Mouse (Mus musculus) embryonic facial prominence, embryonic 13.5 days (tissue): ENCODE measurements around the gene Bicc1. TPM values are rescaled to one million over a fixed set of nuclear protein-coding genes. Genes with fewer than 3 reads are reported as not detected.

Experiments
- ATAC-seq: fragments of 200-750 bp; cut with Nextera tagmentation; 2 replicates; pipeline ENCODE4 v1.8.0; 2017; ENCODE audit warnings: low read depth; ENCODE audit not compliant: insufficient number of reproducible peaks, insufficient read depth, low FRiP score, low TSS enrichment
- H3K27ac ChIP-seq: fragments of 300-500 bp; sonication (generic); 2 replicates; pipeline ENCODE4 v1.5.1; 2015; ENCODE audit warnings: moderate library complexity, mild to moderate bottlenecking, inconsistent platforms
- H3K27me3 ChIP-seq: fragments of 300-500 bp; sonication (generic); 2 replicates; pipeline ENCODE4 v1.6.1; 2015; ENCODE audit warnings: mild to moderate bottlenecking, inconsistent platforms
- H3K36me3 ChIP-seq: fragments of 300-500 bp; sonication (generic); 2 replicates; pipeline ENCODE4 v1.6.1; 2015; ENCODE audit warnings: mild to moderate bottlenecking, inconsistent platforms
- H3K4me1 ChIP-seq: fragments of 300-500 bp; sonication (generic); 2 replicates; pipeline ENCODE4 v1.6.1; 2015; ENCODE audit warnings: inconsistent platforms
- H3K4me2 ChIP-seq: fragments of 300-500 bp; sonication (generic); 2 replicates; pipeline ENCODE4 v1.6.1; 2015; ENCODE audit warnings: moderate library complexity, mild to moderate bottlenecking, inconsistent platforms
- H3K4me3 ChIP-seq: fragments of 300-500 bp; sonication (generic); 2 replicates; pipeline ENCODE4 v1.5.1; 2015; ENCODE audit warnings: mild to moderate bottlenecking, inconsistent platforms
- H3K9ac ChIP-seq: fragments of 300-500 bp; sonication (generic); 2 replicates; pipeline ENCODE4 v1.6.1; 2015; ENCODE audit warnings: mild to moderate bottlenecking, inconsistent platforms
- H3K9me3 ChIP-seq: fragments of 300-500 bp; sonication (generic); 2 replicates; pipeline ENCODE4 v1.6.1; 2016; ENCODE audit warnings: inconsistent platforms
- WGBS: fragments of 180-500 bp; shearing (Covaris S2); methylation state at CpG from one replicate; pipeline ENCODE4 v1.1.7; 2015; ENCODE audit warnings: mixed read lengths; 5-methylcytosine and 5-hydroxymethylcytosine counted together
- polyA plus RNA-seq: library from polyadenylated mRNA; unstranded; fragments of >200 nt; fragmentation: Nextera tagmentation; extraction: Ambion mirVana; gene quantifications from 2 replicates; pipeline ENCODE4 v1.2.1, GENCODE M21; 2015

Bicc1 gene
- polyA plus RNA-seq, 1 experiment from 2014 or later: 25.9 TPM

GRCm38 (mm10) chr10:70901193-70901875 is 258.2 kb downstream of the Bicc1 start:
- no peak overlapping the region for H3K9ac ChIP-seq
- H3K4me1 ChIP-seq: no peaks in the 10 kb centered on the region
- H3K4me2 ChIP-seq: no peak overlapping the region
- ATAC-seq: no peak
- H3K9me3 ChIP-seq: no peaks in the 10 kb centered on the region
- no peak overlapping the region for H3K27ac ChIP-seq
- WGBS: 87% methylated on average over 11 of the region's 11 CpGs
- H3K27me3 ChIP-seq: no peaks in the 10 kb centered on the region
- no peak overlapping the region for H3K4me3 ChIP-seq
- H3K36me3 ChIP-seq: no peaks in the 10 kb centered on the region

GRCm38 (mm10) chr10:70895891-70896290 is 263.6 kb downstream of the Bicc1 start:
- Histone ChIP-seq H3K9me3 (no peaks in the 10 kb centered on the region), H3K36me3 (no peaks in the 10 kb centered on the region), H3K4me2 (no peak overlapping the region), H3K9ac (no peak overlapping the region), H3K27ac (no peak overlapping the region), H3K4me3 (no peak overlapping the region), H3K4me1 (no peaks in the 10 kb centered on the region), H3K27me3 (no peaks in the 10 kb centered on the region)
- WGBS: 82% methylated on average over 8 of the region's 8 CpGs
- no peak for ATAC-seq

GRCm38 (mm10) chr10:70878046-70878445 is 281.5 kb downstream of the Bicc1 start:
- Histone ChIP-seq H3K4me2 (no peak overlapping the region), H3K27me3 (no peaks in the 10 kb centered on the region), H3K36me3 (no peaks in the 10 kb centered on the region), H3K4me1 (peaks cover 3% of the 10 kb centered on the region; the same call in 1 of the 2 replicates), H3K9ac (no peak overlapping the region), H3K9me3 (no peaks in the 10 kb centered on the region), H3K4me3 (no peak overlapping the region), H3K27ac (no peak overlapping the region)
- 42% methylated on average over 1 of the region's 1 CpGs for WGBS
- no peak for ATAC-seq

GRCm38 (mm10) chr10:70877631-70878030 is 281.9 kb downstream of the Bicc1 start:
- WGBS: 50% methylated on average over 8 of the region's 8 CpGs
- Histone ChIP-seq H3K27me3 (no peaks in the 10 kb centered on the region), H3K36me3 (no peaks in the 10 kb centered on the region), H3K4me3 (no peak overlapping the region), H3K9me3 (no peaks in the 10 kb centered on the region), H3K27ac (no peak overlapping the region), H3K4me1 (peaks cover 3% of the 10 kb centered on the region; the same call in 1 of the 2 replicates), H3K9ac (no peak overlapping the region), H3K4me2 (no peak overlapping the region)
- no peak for ATAC-seq

GRCm38 (mm10) chr10:70876522-70876921 is 283.0 kb downstream of the Bicc1 start:
- H3K4me1 ChIP-seq: peaks cover 3% of the 10 kb centered on the region; the same call in 1 of the 2 replicates
- no peak for ATAC-seq
- H3K9me3 ChIP-seq: no peaks in the 10 kb centered on the region
- H3K4me3 ChIP-seq: no peak overlapping the region
- 86% methylated on average over 9 of the region's 9 CpGs for WGBS
- no peak overlapping the region for H3K4me2 ChIP-seq
- H3K27me3 ChIP-seq: no peaks in the 10 kb centered on the region
- H3K9ac ChIP-seq: no peak overlapping the region
- no peak overlapping the region for H3K27ac ChIP-seq
- no peaks in the 10 kb centered on the region for H3K36me3 ChIP-seq

- H3K4me3 ChIP-seq: no peak overlapping the region
These were observed 283.4 kb downstream of the Bicc1 start for GRCm38 (mm10) chr10:70876119-70876518.

GRCm38 (mm10) chr10:70874994-70875538 is 284.4 kb downstream of the Bicc1 start:
- Histone ChIP-seq H3K4me2 (peak overlapping the region; percentile 23; the same call in 1 of the 2 replicates), H3K36me3 (no peaks in the 10 kb centered on the region), H3K9me3 (no peaks in the 10 kb centered on the region), H3K27me3 (no peaks in the 10 kb centered on the region), H3K4me3 (no peak overlapping the region), H3K27ac (no peak overlapping the region), H3K4me1 (peaks cover 3% of the 10 kb centered on the region; the same call in 1 of the 2 replicates), H3K9ac (no peak overlapping the region)
- 23% methylated on average over 12 of the region's 12 CpGs for WGBS
- ATAC-seq: no peak

More at GRCm38 (mm10) chr10:70876119-70876518, 283.4 kb downstream of the Bicc1 start:
- Histone ChIP-seq H3K4me1 (peaks cover 3% of the 10 kb centered on the region; the same call in 1 of the 2 replicates), H3K27me3 (no peaks in the 10 kb centered on the region), H3K4me2 (no peak overlapping the region), H3K27ac (no peak overlapping the region), H3K9ac (no peak overlapping the region), H3K9me3 (no peaks in the 10 kb centered on the region), H3K36me3 (no peaks in the 10 kb centered on the region)
- WGBS: 68% methylated on average over 8 of the region's 8 CpGs
- ATAC-seq: no peak

Other genes with a start within 250 kb of the Bicc1 start
- 75.4 and 80.5 TPM in 2 replicates for gene Tfam, start 78.6 kb upstream of the Bicc1 start, polyA plus RNA-seq
- gene Ube2d1, start 125.6 kb upstream of the Bicc1 start, polyA plus RNA-seq: 73.6 and 80.4 TPM in 2 replicates
- 99.6 and 104 TPM in 2 replicates for gene Cisd1, start 185.3 kb upstream of the Bicc1 start, polyA plus RNA-seq
- gene Ipmk, start 188.1 kb upstream of the Bicc1 start, polyA plus RNA-seq: 10.3 and 10.9 TPM in 2 replicates